Mouse (Mus musculus): ENCODE results near the gene Coro2a.

DNA sequence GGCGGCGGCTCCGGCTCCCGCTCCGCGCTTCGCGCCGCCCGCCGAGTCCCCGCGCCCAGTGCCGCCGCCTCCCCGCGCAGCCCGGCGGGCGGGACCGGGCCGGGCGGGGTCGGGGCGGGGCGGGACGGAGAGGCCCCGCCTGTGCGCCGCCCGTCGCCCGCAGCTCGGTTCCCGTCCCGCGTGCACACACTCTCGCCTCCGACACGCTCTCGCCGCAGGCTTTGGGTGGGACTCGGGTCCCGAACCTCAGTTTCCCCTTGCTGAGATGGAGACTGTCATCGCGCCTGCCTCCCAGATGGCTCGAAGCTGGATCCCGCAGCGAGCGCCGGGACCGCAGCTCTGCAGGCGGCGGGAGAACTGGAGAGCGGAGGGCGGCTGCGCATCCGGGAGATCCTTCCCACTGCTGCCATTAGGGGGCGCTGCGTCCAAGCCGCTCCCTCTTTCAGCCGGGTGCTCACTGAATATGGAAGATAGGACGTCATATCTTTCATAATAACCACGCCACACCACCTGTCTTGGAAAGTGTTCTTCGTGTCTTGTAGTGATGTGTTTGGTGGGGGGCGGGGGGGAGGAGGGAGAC is at the start of gene Coro2a:
- TF ChIP-seq CTCF (IDR thresholded peaks at IDR 0.05 in 2 of 3, conservative IDR thresholded peaks at IDR 0.05 in 1 of 3; ENCODE audit: control insufficient read depth in 1 of 3, insufficient read depth in 1 of 3, low read depth in 2 of 3, low read length in 3 of 3, poor library complexity in 1 of 3, severe bottlenecking in 1 of 3) (peak; percentile 78 to 93 (median 89)), MAFK (IDR thresholded peaks at IDR 0.05; ENCODE audit: borderline replicate concordance, low read depth, low read length) (no peak), BHLHE40 (IDR thresholded peaks at IDR 0.05; ENCODE audit: borderline replicate concordance, low read depth, low read length) (no peak), POLR2AphosphoS2 (IDR thresholded peaks at IDR 0.05; ENCODE audit: low read length) (no peak), POLR2A (IDR thresholded peaks at IDR 0.05; ENCODE audit: control insufficient read depth in 1 of 2, insufficient read depth in 1 of 2, low read depth in 1 of 2, low read length in 2 of 2, poor library complexity in 1 of 2) (peak; percentile 28 to 44; a peak in 1 of 4 replicates), EP300 (IDR thresholded peaks at IDR 0.05; ENCODE audit: low read depth in 1 of 2, low read length in 2 of 2) (no peak)
